Mouse (Mus musculus): ENCODE data around the gene Igf1r.

- TF ChIP-seq CTCF (IDR thresholded peaks at IDR 0.05; ENCODE audit: extremely low read depth, insufficient read depth, low read length) (no peak), POLR2A (IDR thresholded peaks at IDR 0.05; ENCODE audit: extremely low read depth, insufficient read depth, low read length) (no peak)
These were observed 120.8 kb downstream of the Igf1r start for GRCm38 (mm10) chr7:68073460-68073806.

Measured in cortical plate, adult 2 months (tissue).